Mouse (Mus musculus) bone marrow, adult 2 months (tissue): ENCODE results near the gene Hipk4. TPM values are rescaled to one million over a fixed set of nuclear protein-coding genes. Genes with fewer than 3 reads are reported as not detected.

Experiments used
- H3K27ac ChIP-seq: fragments of 200-500 bp; 2 replicates; pipeline ENCODE4 v1.5.1; 2012; ENCODE audit warnings: low read depth, mild to moderate bottlenecking, control low read depth, inconsistent platforms, low read length; ENCODE audit not compliant: control insufficient read depth, poor library complexity, insufficient read depth
- H3K4me1 ChIP-seq: fragments of 200-500 bp; 2 replicates; pipeline ENCODE4 v1.6.1; 2011; ENCODE audit warnings: low read length; ENCODE audit not compliant: control insufficient read depth, insufficient read depth
- H3K4me3 ChIP-seq: fragments of 200-500 bp; replicated peaks from 2 replicates; pipeline ENCODE3; 2011; ENCODE audit warnings: mild to moderate bottlenecking, low read depth, low read length, control low read depth; ENCODE audit not compliant: control insufficient read depth
- CTCF ChIP-seq: fragments of 200-500 bp; IDR thresholded peaks from 2 replicates; pipeline ENCODE4 v1.5.1; 2011; ENCODE audit warnings: low read length, control low read depth; ENCODE audit not compliant: control insufficient read depth, insufficient read depth
- POLR2A ChIP-seq: fragments of 200-500 bp; IDR thresholded peaks from 2 replicates; pipeline ENCODE4 v1.6.1; 2011; ENCODE audit warnings: low read depth, mild to moderate bottlenecking, control low read depth, low read length, borderline replicate concordance; ENCODE audit not compliant: control insufficient read depth
- WGBS: fragments of 180-500 bp; shearing (Covaris S2); methylation state at CpG from one replicate; pipeline ENCODE4 v1.1.7; 2018; 5-methylcytosine and 5-hydroxymethylcytosine counted together
- polyA plus RNA-seq: library from polyadenylated mRNA; stranded (reverse); fragments of >200 nt; gene quantifications from 2 replicates; pipeline ENCODE4 v1.2.4, GENCODE M21; 2011; ENCODE audit warnings: low replicate concordance; ENCODE audit not compliant: missing spikeins, insufficient read depth, insufficient read length

Hipk4 gene
- polyA plus RNA-seq, 1 experiment = 0.77 TPM

DNA sequence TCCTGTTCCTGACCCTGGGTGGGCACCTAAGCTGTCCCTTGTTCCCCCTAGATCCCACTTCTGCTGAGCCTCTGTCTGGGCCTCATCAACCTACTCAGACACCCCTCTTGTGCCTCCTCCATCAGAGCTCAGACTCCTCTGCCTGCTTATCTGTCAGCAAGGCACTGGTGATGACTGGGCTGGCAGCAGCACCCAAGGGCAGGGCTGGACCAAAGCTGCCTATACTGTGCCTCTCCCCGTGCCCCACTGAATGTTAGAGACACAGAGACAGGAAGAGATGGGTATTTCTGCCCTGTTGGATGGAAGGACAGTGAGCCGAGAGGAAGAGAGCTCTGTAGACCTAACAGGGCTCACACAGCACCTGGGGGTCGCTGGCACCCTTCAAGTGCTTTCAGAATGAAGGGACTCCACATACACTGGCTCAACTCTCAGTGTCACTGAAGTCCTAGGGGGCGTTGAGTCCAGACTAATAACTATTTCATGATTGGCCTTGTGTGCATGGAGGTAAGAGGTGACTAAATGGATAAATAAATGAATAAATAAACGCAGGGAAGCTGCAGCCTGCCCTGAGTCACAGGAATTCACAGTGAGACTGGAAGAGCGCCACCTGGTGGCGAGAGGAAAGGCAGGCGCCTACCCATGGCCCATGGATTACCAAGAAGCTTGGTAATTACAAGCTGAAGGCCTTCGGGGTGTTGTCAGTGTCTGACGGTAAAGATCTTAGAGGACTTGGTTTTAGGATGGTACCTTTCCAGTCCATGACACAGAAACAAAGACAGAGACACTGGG is 3.2 kb downstream of the Hipk4 start:
- no peak overlapping the region for H3K27ac ChIP-seq
- WGBS = 16% methylated on average over 10 of the region's 10 CpGs
- H3K4me1 ChIP-seq = no peaks in the 10 kb centered on the region
- H3K4me3 ChIP-seq = no peak overlapping the region
- TF ChIP-seq CTCF (peak; percentile 96), POLR2A (no peak)

DNA sequence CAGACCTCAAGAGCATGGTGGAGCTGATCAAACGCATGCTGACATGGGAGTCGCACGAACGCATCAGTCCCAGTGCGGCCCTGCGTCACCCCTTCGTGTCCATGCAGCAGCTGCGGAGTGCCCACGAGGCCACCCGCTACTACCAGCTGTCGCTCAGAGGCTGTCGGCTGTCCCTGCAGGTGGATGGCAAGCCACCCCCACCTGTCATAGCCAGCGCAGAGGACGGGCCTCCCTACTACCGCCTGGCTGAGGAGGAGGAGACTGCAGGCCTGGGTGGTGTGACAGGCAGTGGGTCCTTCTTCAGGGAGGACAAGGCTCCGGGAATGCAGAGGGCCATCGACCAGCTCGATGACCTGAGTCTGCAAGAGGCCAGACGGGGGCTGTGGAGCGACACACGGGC is 6.0 kb downstream of the Hipk4 start:
- 90% methylated on average over 21 of the region's 21 CpGs for WGBS
- no peak overlapping the region for H3K4me3 ChIP-seq
- no peak overlapping the region for H3K27ac ChIP-seq
- no peaks in the 10 kb centered on the region for H3K4me1 ChIP-seq
- TF ChIP-seq POLR2A (no peak), CTCF (no peak)

DNA sequence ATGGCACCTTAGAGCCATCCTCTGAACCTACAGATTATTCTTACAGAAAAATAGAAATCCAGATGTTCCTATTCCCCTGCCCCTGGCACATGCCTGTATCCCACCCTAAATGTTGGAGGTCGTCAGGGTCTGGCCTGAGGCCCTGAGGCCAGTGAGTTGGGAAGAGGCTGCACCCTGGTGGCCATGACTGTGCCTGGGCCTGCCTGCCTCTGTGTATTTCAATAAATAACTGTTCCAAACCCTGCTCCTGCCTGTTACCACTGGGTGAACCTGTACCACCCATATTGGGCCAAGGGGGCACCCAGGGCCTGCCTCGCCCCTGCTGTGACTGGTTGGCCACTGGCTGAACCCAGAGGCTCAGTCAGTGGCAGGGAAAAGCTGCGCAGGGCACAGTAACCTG is 7.9 kb downstream of the Hipk4 start:
- Histone ChIP-seq H3K4me3 (no peak overlapping the region), H3K27ac (no peak overlapping the region), H3K4me1 (peaks cover 2% of the 10 kb centered on the region; the same call in 1 of the 2 replicates)
- TF ChIP-seq POLR2A = no peak
- no peak for TF ChIP-seq CTCF
- WGBS = 73% methylated on average over 3 of the region's 3 CpGs

DNA sequence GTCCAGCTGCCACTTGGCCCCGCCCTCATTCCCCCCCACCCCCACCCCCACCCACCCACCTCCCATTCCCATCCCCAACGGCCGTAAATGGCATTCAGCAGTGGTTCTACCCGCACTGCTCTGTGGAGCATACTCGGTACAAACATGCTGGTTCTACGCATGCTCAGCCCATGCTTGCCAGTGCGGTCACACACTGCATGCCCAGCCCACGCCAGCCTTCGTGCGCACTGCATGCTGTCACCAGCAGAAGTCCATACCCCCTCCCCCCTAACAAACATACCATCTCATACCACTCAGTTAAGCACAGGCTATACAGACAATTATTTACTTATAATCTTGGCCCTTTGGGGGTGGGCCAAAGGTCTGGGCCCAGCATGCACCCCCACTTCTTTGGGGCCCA is 8.6 kb downstream of the Hipk4 start:
- Histone ChIP-seq H3K4me1 (peaks cover 2% of the 10 kb centered on the region; the same call in 1 of the 2 replicates), H3K4me3 (no peak overlapping the region), H3K27ac (no peak overlapping the region)
- TF ChIP-seq CTCF (no peak), POLR2A (no peak)
- 94% methylated on average over 10 of the region's 10 CpGs for WGBS

DNA sequence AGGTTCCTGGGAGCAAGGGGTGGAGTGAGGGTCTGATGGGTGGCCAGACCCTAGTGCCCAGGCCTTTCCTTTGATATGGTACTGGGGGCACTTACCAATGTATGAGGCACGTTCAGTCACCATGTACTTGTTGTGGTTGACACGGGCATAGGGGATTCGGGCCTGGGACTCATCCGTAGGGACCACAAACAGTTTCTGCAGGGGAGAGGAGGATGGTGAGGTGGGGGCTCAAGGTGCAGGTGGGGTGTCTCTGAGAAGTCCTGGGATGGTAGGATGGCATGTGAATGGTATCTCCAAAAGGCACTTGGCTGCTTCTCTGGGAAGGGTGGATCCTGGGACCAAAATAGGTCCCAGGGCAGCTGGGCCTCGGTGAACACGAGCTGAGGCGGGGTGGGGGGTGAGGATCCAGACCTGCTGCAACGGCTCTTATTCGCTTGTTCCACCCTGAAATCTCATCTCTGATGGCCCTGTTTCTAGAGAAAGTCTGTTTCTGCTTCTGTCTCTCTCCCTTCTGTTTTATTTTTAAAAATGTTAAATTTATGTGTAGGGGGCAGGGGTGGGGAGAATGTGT is 9.5 kb downstream of the Hipk4 start:
- WGBS = 92% methylated on average over 9 of the region's 9 CpGs
- Histone ChIP-seq H3K4me3 (no peak overlapping the region), H3K4me1 (peaks cover 3% of the 10 kb centered on the region), H3K27ac (no peak overlapping the region)
- TF ChIP-seq CTCF (no peak), POLR2A (no peak)

DNA sequence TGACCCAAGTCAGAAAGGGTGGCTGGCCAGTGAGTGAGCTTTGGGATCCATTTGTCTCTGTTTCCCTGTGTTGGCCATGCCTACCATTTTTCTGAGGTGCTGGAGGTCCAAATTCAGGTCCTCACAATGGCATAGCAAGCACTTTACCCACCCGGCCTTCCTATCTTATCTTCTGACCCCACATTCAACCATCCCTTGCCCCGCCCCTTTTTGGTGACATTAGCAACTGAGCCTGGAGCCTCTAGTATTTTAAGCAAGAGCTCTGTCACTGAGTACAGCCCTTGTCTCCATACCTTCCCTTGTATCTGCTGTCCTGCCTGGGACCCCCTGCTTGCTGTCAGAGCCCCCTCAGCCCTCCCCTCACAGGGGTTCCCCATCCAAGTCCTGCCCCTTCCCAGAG is 12.3 kb downstream of the Hipk4 start:
- WGBS = 48% methylated on average over 2 of the region's 2 CpGs
- Histone ChIP-seq H3K4me1 (peaks cover 4% of the 10 kb centered on the region), H3K27ac (no peak overlapping the region), H3K4me3 (no peak overlapping the region)
- no peak for TF ChIP-seq CTCF
- TF ChIP-seq POLR2A = no peak

DNA sequence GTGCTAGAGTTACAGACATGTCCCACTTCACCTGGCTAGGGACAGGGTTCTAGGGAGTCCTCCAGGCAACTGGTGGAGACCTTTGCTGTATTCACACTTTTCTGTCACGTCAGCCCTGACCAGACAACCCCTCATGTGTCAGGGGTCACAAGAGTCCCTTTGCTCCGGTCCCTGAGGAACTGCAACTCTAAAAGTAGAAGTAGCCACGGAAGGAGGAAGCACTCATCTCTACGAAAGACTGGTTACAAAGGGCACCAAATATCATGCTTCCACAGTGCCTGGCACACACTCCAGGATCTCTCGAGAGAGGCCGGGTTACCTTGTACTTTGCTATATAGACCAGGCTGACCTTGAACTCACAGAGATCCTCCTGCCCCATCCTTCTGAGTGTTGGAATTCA is 13.6 kb downstream of the Hipk4 start:
- TF ChIP-seq CTCF = no peak
- no peak for TF ChIP-seq POLR2A
- Histone ChIP-seq H3K4me1 (peaks cover 8% of the 10 kb centered on the region), H3K27ac (no peak overlapping the region), H3K4me3 (no peak overlapping the region)
- WGBS = 55% methylated on average over 6 of the region's 6 CpGs

DNA sequence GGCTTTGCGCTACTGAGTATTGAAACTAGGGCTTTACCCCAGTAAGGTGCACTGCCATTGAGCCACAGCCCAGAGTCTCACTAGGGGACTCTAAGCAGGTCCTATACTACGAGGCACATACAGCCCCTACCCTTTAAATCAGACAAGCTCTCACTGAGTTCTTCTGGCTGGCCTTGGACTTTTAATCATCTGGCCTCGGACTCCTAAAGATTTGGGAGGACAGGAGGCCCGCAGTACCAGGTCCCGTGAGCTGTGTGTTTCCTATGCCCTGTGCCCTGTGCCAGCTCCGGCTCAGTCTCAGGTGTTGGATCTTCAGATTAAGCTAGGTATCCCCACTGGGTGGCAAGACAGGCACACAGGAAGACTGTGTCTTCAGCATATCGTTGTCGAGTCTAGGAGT is 14.9 kb downstream of the Hipk4 start:
- 89% methylated on average over 8 of the region's 8 CpGs for WGBS
- TF ChIP-seq CTCF = no peak
- no peak for TF ChIP-seq POLR2A
- Histone ChIP-seq H3K27ac (no peak overlapping the region), H3K4me3 (no peak overlapping the region), H3K4me1 (peaks cover 8% of the 10 kb centered on the region)
